Mouse (Mus musculus) stomach, embryonic 16.5 days (tissue): Measurements from ENCODE around the gene St7. TPM values are rescaled to one million over a fixed set of nuclear protein-coding genes. Genes with fewer than 3 reads are reported as not detected.
A peak's percentile ranks its signal among the peaks of the same experiment; 100 is the strongest.
"Not testable (repeated sequence)": the region's sequence is repeated elsewhere in the genome, so short reads cannot be mapped to it uniquely, and the experiment has no call there.

Experiments
- ATAC-seq: fragments of 200-750 bp; cut with Nextera tagmentation; 2 replicates; pipeline ENCODE4 v1.8.0; 2017; ENCODE audit warnings: moderate number of reproducible peaks, moderate TSS enrichment; ENCODE audit not compliant: insufficient read depth, low FRiP score
- H3K27ac ChIP-seq: fragments of 300-500 bp; sonication (generic); 2 replicates; pipeline ENCODE4 v1.5.1; 2014; ENCODE audit warnings: low read length
- H3K27me3 ChIP-seq: fragments of 300-500 bp; sonication (generic); 2 replicates; pipeline ENCODE4 v1.6.1; 2014; ENCODE audit warnings: low read length, control low read depth, mixed read lengths; ENCODE audit not compliant: control insufficient read depth, insufficient read depth
- H3K36me3 ChIP-seq: fragments of 300-500 bp; sonication (generic); 2 replicates; pipeline ENCODE4 v1.6.1; 2014; ENCODE audit warnings: low read length; ENCODE audit not compliant: control insufficient read depth, insufficient read depth
- H3K4me1 ChIP-seq: fragments of 300-500 bp; sonication (generic); 2 replicates; pipeline ENCODE4 v1.6.1; 2014; ENCODE audit warnings: low read length, control low read depth, mixed read lengths; ENCODE audit not compliant: control insufficient read depth, insufficient read depth
- H3K4me2 ChIP-seq: fragments of 300-500 bp; sonication (generic); 2 replicates; pipeline ENCODE4 v1.6.1; 2014; ENCODE audit warnings: low read depth, low read length, mixed read lengths
- H3K4me3 ChIP-seq: fragments of 300-500 bp; sonication (generic); replicated peaks from 2 replicates; pipeline ENCODE4 v1.5.1; 2014; ENCODE audit warnings: mild to moderate bottlenecking, low read length
- H3K9ac ChIP-seq: fragments of 300-500 bp; sonication (generic); 2 replicates; pipeline ENCODE4 v1.6.1; 2014; ENCODE audit warnings: low read length
- H3K9me3 ChIP-seq: fragments of 300-500 bp; sonication (generic); replicated peaks from 2 replicates; pipeline ENCODE4 v1.6.1; 2016; ENCODE audit warnings: low read length, control low read depth; ENCODE audit not compliant: control insufficient read depth
- WGBS: fragments of 180-500 bp; shearing (Covaris S2); extraction: QIAGEN DNeasy Blood & Tissue Kit; methylation state at CpG from one replicate; pipeline ENCODE4 v1.1.7; 2014; 5-methylcytosine and 5-hydroxymethylcytosine counted together
- polyA plus RNA-seq: library from polyadenylated mRNA; unstranded; fragments of >200 nt; fragmentation: Nextera tagmentation; extraction: Ambion mirVana; gene quantifications from 2 replicates; pipeline ENCODE4 v1.2.1, GENCODE M21; 2015

St7 gene
- polyA plus RNA-seq, 1 experiment from 2014 or later = 21.5 TPM

DNA sequence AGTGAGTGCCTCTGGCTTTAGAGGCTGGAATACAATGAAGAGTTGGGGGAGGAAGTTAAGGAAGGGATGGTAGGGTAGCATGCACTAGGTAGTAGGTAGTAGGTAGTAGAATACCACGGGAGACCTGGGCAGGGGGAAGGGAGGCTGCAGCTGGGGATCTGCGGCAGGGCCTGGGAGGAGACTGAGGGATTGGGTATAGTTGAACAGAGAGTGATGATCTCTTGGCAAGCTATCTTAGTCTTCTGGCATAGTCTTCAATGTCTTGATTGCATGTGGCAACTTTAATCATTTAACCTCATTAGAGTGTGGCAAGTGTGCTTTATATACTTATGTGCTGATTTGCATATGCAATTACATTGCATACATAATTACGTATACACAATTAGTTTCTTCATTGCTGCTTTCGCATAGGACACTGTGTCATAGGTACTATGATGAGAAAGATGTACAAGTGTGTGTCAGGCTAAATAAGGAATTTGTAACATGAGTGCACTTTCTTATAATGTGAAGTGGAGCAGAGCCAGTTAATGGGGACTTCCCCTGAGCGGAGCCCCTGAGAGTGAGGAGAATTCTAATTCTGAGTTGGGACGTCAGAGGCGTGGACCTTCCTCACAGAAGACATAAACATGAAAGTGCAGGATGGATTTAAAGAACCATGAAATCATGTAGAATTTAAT, 8.3 kb downstream of the St7 start:
- Histone ChIP-seq H3K4me3 (no peak overlapping the region), H3K27me3 (no peaks in the 10 kb centered on the region), H3K27ac (no peak overlapping the region), H3K36me3 (no peaks in the 10 kb centered on the region), H3K4me1 (peaks cover 2% of the 10 kb centered on the region; the same call in 1 of the 2 replicates), H3K9me3 (no peaks in the 10 kb centered on the region), H3K9ac (no peak overlapping the region), H3K4me2 (no peak overlapping the region)
- 58% methylated on average over 7 of the region's 7 CpGs for WGBS
- no peak for ATAC-seq

DNA sequence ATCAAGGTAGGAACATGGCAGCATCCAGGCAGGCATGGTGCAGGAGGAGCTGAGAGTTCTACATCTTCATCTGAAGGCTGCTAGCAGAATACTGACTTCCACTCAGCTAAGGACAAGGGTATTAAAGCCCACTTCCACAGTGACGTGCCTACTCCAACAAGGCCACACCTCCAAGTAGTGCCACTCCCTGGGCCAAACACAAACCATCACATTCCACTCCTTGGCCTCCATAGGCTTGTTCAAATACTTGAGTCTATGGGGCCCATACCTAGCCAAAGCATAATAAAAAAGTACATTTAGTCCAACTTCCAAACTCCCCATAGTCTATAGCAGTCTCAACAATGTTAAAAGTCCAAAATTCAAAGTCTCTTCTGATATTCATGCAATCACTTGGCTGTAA, 11.3 kb downstream of the St7 start:
- not testable (repeated sequence) for H3K27me3 ChIP-seq, ATAC-seq, H3K4me1 ChIP-seq, H3K9ac ChIP-seq, H3K27ac ChIP-seq, H3K4me3 ChIP-seq, H3K4me2 ChIP-seq, H3K36me3 ChIP-seq, H3K9me3 ChIP-seq
- 53% methylated on average over 1 of the region's 1 CpGs for WGBS

GRCm38 (mm10) chr6:17705973-17706372, 13.2 kb downstream of the St7 start:
- H3K4me2 ChIP-seq = no peak overlapping the region
- no peak for ATAC-seq
- no peaks in the 10 kb centered on the region for H3K36me3 ChIP-seq
- no peaks in the 10 kb centered on the region for H3K27me3 ChIP-seq
- H3K4me3 ChIP-seq = no peak overlapping the region
- no peaks in the 10 kb centered on the region for H3K4me1 ChIP-seq
- H3K27ac ChIP-seq = no peak overlapping the region
- WGBS = 82% methylated on average over 3 of the region's 3 CpGs
- no peaks in the 10 kb centered on the region for H3K9me3 ChIP-seq
- no peak overlapping the region for H3K9ac ChIP-seq

DNA sequence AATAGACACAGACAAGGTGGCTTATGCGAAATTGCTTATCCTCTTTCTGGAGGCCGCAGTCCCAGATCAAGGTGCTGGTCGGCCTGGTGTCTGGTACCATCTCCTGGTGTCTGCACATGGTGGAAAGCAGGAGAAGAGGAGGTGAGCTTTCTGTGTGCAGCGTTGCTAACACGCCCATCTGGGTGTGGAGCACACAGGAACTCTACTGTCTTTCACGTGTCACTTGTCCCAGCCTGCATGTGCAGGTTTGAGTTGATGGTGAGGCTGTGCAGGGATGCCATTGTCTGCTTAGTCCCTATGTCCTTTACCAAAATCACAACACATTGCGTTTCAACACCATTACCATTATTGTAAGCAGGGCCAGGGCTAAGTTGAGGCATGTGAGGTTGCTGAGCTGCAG, 26.2 kb downstream of the St7 start:
- H3K9me3 ChIP-seq = no peaks in the 10 kb centered on the region
- WGBS = 80% methylated on average over 7 of the region's 7 CpGs
- no peaks in the 10 kb centered on the region for H3K36me3 ChIP-seq
- H3K4me2 ChIP-seq = no peak overlapping the region
- H3K27ac ChIP-seq = peak overlapping the region; percentile 45
- no peak overlapping the region for H3K9ac ChIP-seq
- H3K4me1 ChIP-seq = no peaks in the 10 kb centered on the region
- ATAC-seq = peak; percentile 58; the same call in 1 of the 2 replicates
- H3K4me3 ChIP-seq = no peak overlapping the region
- no peaks in the 10 kb centered on the region for H3K27me3 ChIP-seq

- 80% methylated on average over 5 of the region's 5 CpGs for WGBS
Observed at GRCm38 (mm10) chr6:17719423-17719822, 26.7 kb downstream of the St7 start.

GRCm38 (mm10) chr6:17720022-17720421, 27.3 kb downstream of the St7 start:
- no peak for ATAC-seq
- 76% methylated on average over 6 of the region's 6 CpGs for WGBS
- no peaks in the 10 kb centered on the region for H3K36me3 ChIP-seq
- no peak overlapping the region for H3K4me3 ChIP-seq
- H3K9me3 ChIP-seq = no peaks in the 10 kb centered on the region
- H3K4me1 ChIP-seq = no peaks in the 10 kb centered on the region
- no peaks in the 10 kb centered on the region for H3K27me3 ChIP-seq
- no peak overlapping the region for H3K27ac ChIP-seq
- no peak overlapping the region for H3K9ac ChIP-seq
- no peak overlapping the region for H3K4me2 ChIP-seq

More at GRCm38 (mm10) chr6:17719423-17719822, 26.7 kb downstream of the St7 start:
- Histone ChIP-seq H3K4me1 (no peaks in the 10 kb centered on the region), H3K9ac (no peak overlapping the region), H3K4me3 (no peak overlapping the region), H3K36me3 (no peaks in the 10 kb centered on the region), H3K27me3 (no peaks in the 10 kb centered on the region), H3K27ac (peak overlapping the region; percentile 45), H3K9me3 (no peaks in the 10 kb centered on the region), H3K4me2 (no peak overlapping the region)
- peak; percentile 53; the same call in 1 of the 2 replicates for ATAC-seq

- H3K4me1 ChIP-seq = no peaks in the 10 kb centered on the region
- H3K27ac ChIP-seq = no peak overlapping the region
- 78% methylated on average over 5 of the region's 5 CpGs for WGBS
- H3K4me2 ChIP-seq = no peak overlapping the region
- no peak overlapping the region for H3K4me3 ChIP-seq
- H3K36me3 ChIP-seq = no peaks in the 10 kb centered on the region
- no peak overlapping the region for H3K9ac ChIP-seq
- no peaks in the 10 kb centered on the region for H3K27me3 ChIP-seq
- no peaks in the 10 kb centered on the region for H3K9me3 ChIP-seq
- ATAC-seq = no peak
Observed at GRCm38 (mm10) chr6:17721706-17722105, 29.0 kb downstream of the St7 start.

DNA sequence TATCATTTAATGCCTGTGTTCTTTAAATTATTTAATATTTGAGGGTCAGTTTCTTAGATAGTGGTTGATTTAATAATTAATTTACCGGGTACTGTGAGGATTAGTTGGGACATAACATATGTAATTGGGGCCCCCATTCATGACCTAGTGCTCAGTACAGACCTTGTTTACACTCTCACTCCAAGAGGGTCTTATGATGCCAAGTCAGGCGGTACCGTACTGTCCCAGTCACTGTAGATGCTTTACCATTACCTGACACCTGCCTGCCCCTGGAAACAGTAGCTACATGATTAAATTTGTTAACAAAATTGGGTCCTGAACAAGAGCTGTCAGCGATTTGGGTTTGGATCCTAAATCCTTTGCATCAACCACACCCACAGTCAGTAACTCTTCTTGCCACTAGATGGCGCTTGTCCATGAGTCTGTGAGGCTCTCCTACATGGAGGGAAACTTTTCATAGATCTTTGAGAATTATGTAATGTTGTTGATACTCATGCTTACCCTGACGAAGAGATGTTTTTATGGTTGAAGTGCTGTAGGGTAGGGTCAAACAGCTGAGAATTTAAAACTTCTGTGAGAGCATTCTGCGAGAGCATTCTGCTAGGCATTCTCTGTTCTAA, 33.2 kb downstream of the St7 start:
- Histone ChIP-seq H3K4me2 (peak overlapping the region; percentile 37; the same call in 1 of the 2 replicates), H3K27ac (no peak overlapping the region), H3K4me3 (no peak overlapping the region), H3K9me3 (no peaks in the 10 kb centered on the region), H3K27me3 (no peaks in the 10 kb centered on the region), H3K4me1 (no peaks in the 10 kb centered on the region), H3K9ac (no peak overlapping the region), H3K36me3 (no peaks in the 10 kb centered on the region)
- no peak for ATAC-seq
- 35% methylated on average over 7 of the region's 7 CpGs for WGBS

GRCm38 (mm10) chr6:17727241-17727640, 34.5 kb downstream of the St7 start:
- Histone ChIP-seq H3K27me3 (no peaks in the 10 kb centered on the region), H3K9ac (no peak overlapping the region), H3K4me2 (no peak overlapping the region), H3K27ac (no peak overlapping the region), H3K36me3 (no peaks in the 10 kb centered on the region), H3K9me3 (no peaks in the 10 kb centered on the region), H3K4me1 (no peaks in the 10 kb centered on the region), H3K4me3 (no peak overlapping the region)
- 87% methylated on average over 3 of the region's 3 CpGs for WGBS
- ATAC-seq = no peak
